Mouse (Mus musculus) embryonic facial prominence, embryonic 10.5 days (tissue): ENCODE data around the gene Olfr733. TPM values are rescaled to one million over a fixed set of nuclear protein-coding genes. Genes with fewer than 3 reads are reported as not detected.

Source experiments
- DNase-seq: peaks from one replicate; pipeline ENCODE4 v3.0.0-alpha.2; 2017; ENCODE audit warnings: low spot score
- H3K27ac ChIP-seq: fragments of 300-500 bp; sonication (generic); replicated peaks from 2 replicates; pipeline ENCODE4 v1.5.1; 2016; ENCODE audit warnings: mild to moderate bottlenecking
- H3K27me3 ChIP-seq: fragments of 300-500 bp; sonication (generic); replicated peaks from 2 replicates; pipeline ENCODE4 v1.6.1; 2016; ENCODE audit warnings: low read depth, mild to moderate bottlenecking; ENCODE audit not compliant: poor library complexity, severe bottlenecking
- H3K36me3 ChIP-seq: fragments of 300-500 bp; sonication (generic); replicated peaks from 2 replicates; pipeline ENCODE4 v1.6.1; 2016; ENCODE audit warnings: mild to moderate bottlenecking, moderate library complexity
- H3K4me1 ChIP-seq: fragments of 300-500 bp; sonication (generic); 2 replicates; pipeline ENCODE4 v1.6.1; 2016
- H3K4me3 ChIP-seq: fragments of 300-500 bp; sonication (generic); 2 replicates; pipeline ENCODE4 v1.5.1; 2016; ENCODE audit warnings: mild to moderate bottlenecking, moderate library complexity
- H3K9me3 ChIP-seq: fragments of 300-500 bp; sonication (generic); 2 replicates; pipeline ENCODE4 v1.6.1; 2016; ENCODE audit warnings: mild to moderate bottlenecking
- WGBS: fragments of 180-500 bp; shearing (Covaris S2); methylation state at CpG from one replicate; pipeline ENCODE4 v1.1.7; 2016; 5-methylcytosine and 5-hydroxymethylcytosine counted together
- polyA plus RNA-seq: library from polyadenylated mRNA; unstranded; fragments of >200 nt; fragmentation: Nextera tagmentation; extraction: Ambion mirVana; gene quantifications from 2 replicates; pipeline ENCODE4 v1.2.1, GENCODE M21; 2016

The Olfr733 gene
- polyA plus RNA-seq = not detected in 2 replicates

GRCm38 (mm10) chr14:50301422-50301821, at the start of gene Olfr733:
TSS of gene Olfr733 (minus strand) at chr14:50301522.
- H3K4me1 ChIP-seq = no peaks in the 10 kb centered on the region
- no peak within 1 kb of the TSS for H3K4me3 ChIP-seq
- DNase-seq = no peak
- no peak within 1 kb of the TSS for H3K27ac ChIP-seq
- H3K9me3 ChIP-seq = no peaks in the 10 kb centered on the region
- H3K27me3 ChIP-seq = no peaks in the 10 kb centered on the region
- H3K36me3 ChIP-seq = no peaks in the 10 kb centered on the region

GRCm38 (mm10) chr14:50348796-50349195, 47.5 kb upstream of the Olfr733 start, which contains the start of gene Olfr735:
TSS of gene Olfr735 (minus strand) at chr14:50348872.
- Histone ChIP-seq H3K4me3 (no peak within 1 kb of the TSS), H3K27me3 (no peaks in the 10 kb centered on the region), H3K36me3 (no peaks in the 10 kb centered on the region), H3K27ac (no peak within 1 kb of the TSS), H3K9me3 (no peaks in the 10 kb centered on the region), H3K4me1 (no peaks in the 10 kb centered on the region)
- 87% methylated on average over 2 of the region's 2 CpGs for WGBS
- DNase-seq = no peak

DNA sequence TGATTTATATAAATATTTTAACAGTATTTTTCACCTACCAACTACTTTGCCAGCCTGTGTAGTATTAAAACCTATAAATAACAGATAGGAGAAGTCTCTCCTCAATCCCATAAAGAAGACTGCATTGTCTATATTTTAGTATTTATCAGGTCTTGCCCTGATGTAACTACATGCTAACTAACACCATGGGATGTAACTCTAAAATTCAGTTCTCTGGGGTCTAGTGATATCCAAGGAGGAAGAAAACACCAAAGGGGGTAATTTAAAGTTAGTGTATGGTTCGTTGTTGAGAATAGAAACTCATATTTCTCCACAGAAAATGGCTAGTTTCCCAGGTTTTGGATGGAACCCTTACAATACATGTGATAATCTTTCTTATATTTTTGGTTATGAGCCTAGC, 25.3 kb upstream of the Olfr733 start, which contains the start of gene Olfr734:
Gene Olfr734 (minus strand): TSS at position 101 of the 400 bp plus-strand sequence.
- DNase-seq = no peak
- Histone ChIP-seq H3K27ac (no peak within 1 kb of the TSS), H3K4me3 (no peak within 1 kb of the TSS), H3K9me3 (no peaks in the 10 kb centered on the region), H3K27me3 (no peaks in the 10 kb centered on the region), H3K36me3 (no peaks in the 10 kb centered on the region), H3K4me1 (no peaks in the 10 kb centered on the region)
- 74% methylated on average over 1 of the region's 1 CpGs for WGBS

GRCm38 (mm10) chr14:50284106-50284505, 17.2 kb downstream of the Olfr733 start, which contains the start of gene Olfr732:
TSS of gene Olfr732 (minus strand) at chr14:50284206.
- H3K27ac ChIP-seq = no peak within 1 kb of the TSS
- H3K9me3 ChIP-seq = no peaks in the 10 kb centered on the region
- no peak for DNase-seq
- WGBS = 90% methylated on average over 1 of the region's 1 CpGs
- H3K4me3 ChIP-seq = no peak within 1 kb of the TSS
- H3K27me3 ChIP-seq = no peaks in the 10 kb centered on the region
- no peaks in the 10 kb centered on the region for H3K4me1 ChIP-seq
- H3K36me3 ChIP-seq = no peaks in the 10 kb centered on the region

Other genes with a start within 250 kb of the Olfr733 start
- not detected in 2 replicates for gene Olfr726, start 210.6 kb downstream of the Olfr733 start, polyA plus RNA-seq
- gene Olfr727, start 178.3 kb downstream of the Olfr733 start, polyA plus RNA-seq = not detected in 2 replicates
- not detected in 2 replicates for gene Olfr728, start 158.8 kb downstream of the Olfr733 start, polyA plus RNA-seq
- 0.05 TPM in 1 of 2 replicates, not detected in the other for gene Olfr729, start 148.6 kb downstream of the Olfr733 start, polyA plus RNA-seq
- not detected in 2 replicates for gene Olfr730, start 113.3 kb downstream of the Olfr733 start, polyA plus RNA-seq
- not detected in 2 replicates for gene Olfr731, start 59.7 kb downstream of the Olfr733 start, polyA plus RNA-seq
- gene Olfr732, start 17.3 kb downstream of the Olfr733 start, polyA plus RNA-seq = not detected in 2 replicates
- not detected in 2 replicates for gene Olfr734, start 25.2 kb upstream of the Olfr733 start, polyA plus RNA-seq
- gene Olfr735, start 47.4 kb upstream of the Olfr733 start, polyA plus RNA-seq = not detected in 2 replicates
- gene Tlr11, start 56.4 kb upstream of the Olfr733 start, polyA plus RNA-seq = not detected in 2 replicates
- gene Olfr736, start 79.6 kb upstream of the Olfr733 start, polyA plus RNA-seq = not detected in 2 replicates
- gene Olfr738, start 106.0 kb upstream of the Olfr733 start, polyA plus RNA-seq = not detected in 2 replicates
- not detected in 2 replicates for gene Olfr739, start 117.1 kb upstream of the Olfr733 start, polyA plus RNA-seq
- not detected in 2 replicates for gene Olfr740, start 144.0 kb upstream of the Olfr733 start, polyA plus RNA-seq
- not detected in 2 replicates for gene Olfr741, start 171.2 kb upstream of the Olfr733 start, polyA plus RNA-seq
- not detected in 2 replicates for gene Olfr742, start 202.1 kb upstream of the Olfr733 start, polyA plus RNA-seq
- gene Olfr743, start 220.3 kb upstream of the Olfr733 start, polyA plus RNA-seq = not detected in 2 replicates